ENCODE assay signal across 8 mouse cellular contexts in genomic region chr9:108461181-108461631, GRCm38 (mm10). TPM values are rescaled to one million over a fixed set of nuclear protein-coding genes. Genes with fewer than 3 reads are reported as not detected.
DNase-seq lines count a peak whose midpoint lies in the region; ATAC-seq and TF ChIP-seq lines count a peak whose summit lies in the region.

Klhdc8b (minus strand) TSS chr9:108461581.

- H3K4me2 ChIP-seq in forebrain, embryonic 12.5 days: peak within 1 kb of the TSS; percentile 87
- H3K4me2 ChIP-seq in liver, embryonic 14.5 days (ENCODE audit: low read depth): peak within 1 kb of the TSS; percentile 70

- peak; percentile 30; the same call in 1 of the 2 replicates for ATAC-seq in forebrain, embryonic 12.5 days (ENCODE audit: low FRiP score)
- no peak for ATAC-seq in liver, embryonic 14.5 days (ENCODE audit: insufficient read depth)
- no peak for ATAC-seq in monocyte, adult 5-6 weeks (replicated peaks; ENCODE audit: insufficient number of reproducible peaks, low FRiP score, low TSS enrichment, poor library complexity, severe bottlenecking)

- peaks cover 14% of the 10 kb centered on the region for H3K36me3 ChIP-seq in ES-E14 (ENCODE audit: control insufficient read depth, insufficient read depth, low read length, poor library complexity, severe bottlenecking)
- peaks cover 33% of the 10 kb centered on the region for H3K36me3 ChIP-seq in forebrain, embryonic 12.5 days (replicated peaks)
- H3K36me3 ChIP-seq in liver, embryonic 14.5 days (replicated peaks; ENCODE audit: control insufficient read depth, insufficient read depth, low read depth): peaks cover 15% of the 10 kb centered on the region

- H3K27me3 ChIP-seq in forebrain, embryonic 12.5 days: 0 out of 2 replicates have a peak, but pooled peaks cover 8% of the 10 kb centered on the region
- no peaks in the 10 kb centered on the region for H3K27me3 ChIP-seq in liver, embryonic 14.5 days (ENCODE audit: control insufficient read depth, insufficient read depth, low read length)

- H3K27ac ChIP-seq in ES-E14 (ENCODE audit: insufficient read depth, low read depth, low read length, poor library complexity, severe bottlenecking): peak within 1 kb of the TSS; percentile 92
- peak within 1 kb of the TSS; percentile 82 for H3K27ac ChIP-seq in forebrain, embryonic 12.5 days
- peak within 1 kb of the TSS; percentile 67 for H3K27ac ChIP-seq in liver, embryonic 14.5 days

- H3K9ac ChIP-seq in ES-E14 (ENCODE audit: insufficient read depth, low read depth, low read length, poor library complexity, severe bottlenecking): peak within 1 kb of the TSS; percentile 99
- peak within 1 kb of the TSS; percentile 91 for H3K9ac ChIP-seq in forebrain, embryonic 12.5 days
- H3K9ac ChIP-seq in liver, embryonic 14.5 days (replicated peaks): peak within 1 kb of the TSS; percentile 82

- WGBS in forebrain, embryonic 12.5 days: 28% methylated on average over 11 of the region's 11 CpGs
- WGBS in liver, embryonic 14.5 days (ENCODE audit: insufficient replicate concordance): 28% methylated on average over 11 of the region's 11 CpGs

- TF ChIP-seq EP300 in liver, embryonic 14.5 days (IDR thresholded peaks at IDR 0.05; ENCODE audit: low read depth): no peak

- DNase-seq in frontal cortex, adult 2 months (ENCODE audit: extremely low spot score in 1 of 2, low spot score in 1 of 2): no peak
- no peak for DNase-seq in frontal cortex, postnatal 25 days (ENCODE audit: low spot score in 2 of 2)
- DNase-seq in ES-E14 (ENCODE audit: low read depth, low spot score): no peak
- peak; percentile 32 for DNase-seq in kidney, adult 9 months
- DNase-seq in liver, embryonic 14.5 days (ENCODE audit: low read depth in 3 of 3, low spot score in 3 of 3): no peak
- DNase-seq in T-cell, adult 2 months (ENCODE audit: low spot score): no peak

- in situ Hi-C loops in ES-E14 (cut with MboI; ENCODE audit: low sequenced_read_pairs in 2 of 2, unreplicated experiment in 2 of 2): no loop called here

- peak within 1 kb of the TSS; percentile 83 to 99 for H3K4me3 ChIP-seq in ES-E14 (ENCODE audit: insufficient read depth in 1 of 2, low read depth in 1 of 2, low read length in 2 of 2, poor library complexity in 1 of 2, severe bottlenecking in 1 of 2)
- H3K4me3 ChIP-seq in forebrain, embryonic 12.5 days (replicated peaks): peak within 1 kb of the TSS; percentile 95
- peak within 1 kb of the TSS; percentile 85 to 96 for H3K4me3 ChIP-seq in liver, embryonic 14.5 days (ENCODE audit: insufficient read depth in 1 of 2, low read depth in 2 of 2, low read length in 2 of 2)

- no peak for TF ChIP-seq CTCF in liver, embryonic 14.5 days (IDR thresholded peaks at IDR 0.05; ENCODE audit: low read depth)

- no peaks in the 10 kb centered on the region for H3K9me3 ChIP-seq in ES-E14 (ENCODE audit: control insufficient read depth, insufficient read depth, low read depth, low read length)
- no peaks in the 10 kb centered on the region for H3K9me3 ChIP-seq in forebrain, embryonic 12.5 days
- H3K9me3 ChIP-seq in liver, embryonic 14.5 days (ENCODE audit: control insufficient read depth, low read length): no peaks in the 10 kb centered on the region

- H3K4me1 ChIP-seq in ES-E14 (ENCODE audit: control insufficient read depth in 2 of 2, insufficient read depth in 2 of 2, low read length in 2 of 2, poor library complexity in 1 of 2): peaks cover 4 to 19% of the 10 kb centered on the region in 2 experiments
- H3K4me1 ChIP-seq in forebrain, embryonic 12.5 days: peaks cover 13% of the 10 kb centered on the region
- H3K4me1 ChIP-seq in liver, embryonic 14.5 days (replicated peaks; ENCODE audit: control insufficient read depth in 2 of 2, insufficient read depth in 2 of 2, low read length in 1 of 2): peaks cover 12 to 23% of the 10 kb centered on the region in 2 experiments

TF ChIP-seq in ES-E14, 5 proteins besides CTCF, POLR2A, EP300 and RAD21:
- TF ChIP-seq ZC3H11A (IDR thresholded peaks at IDR 0.05; ENCODE audit: borderline replicate concordance, low read depth, low read length) (no peak), CHD2 (IDR thresholded peaks at IDR 0.05; ENCODE audit: low read depth, low read length) (no peak), MAFK (IDR thresholded peaks at IDR 0.05; ENCODE audit: insufficient read depth, low read depth, low read length) (no peak), ZNF384 (IDR thresholded peaks at IDR 0.05; ENCODE audit: low read depth, low read length) (no peak)

RNA-seq across cellular contexts. Expression of gene Klhdc8b, which starts in this region (rescaled TPM):
- 62.5 and 63.7 TPM in 2 replicates for polyA plus RNA-seq in frontal cortex, adult 2 months (2012; rRNA removed)
- total RNA-seq in ES-E14 (2012; rRNA removed): 6.6 and 6.7 TPM in 2 replicates
- 67.6 and 70.0 TPM in 2 replicates for polyA plus RNA-seq in forebrain, embryonic 12.5 days (2016; fragmentation: Nextera tagmentation; extraction: Ambion mirVana)
- polyA plus RNA-seq in liver, embryonic 14.5 days (2012; rRNA removed): 13.1 and 16.5 TPM in 2 replicates
- 6.9 and 9.5 TPM in 2 replicates for polyA plus RNA-seq in liver, embryonic 14.5 days (2014; fragmentation: Nextera tagmentation; extraction: Ambion mirVana)
- 0.48 to 0.97 TPM in 2 of 3 replicates, not detected in the other for total RNA-seq in monocyte, adult 5-6 weeks (2017)
